Mouse (Mus musculus): ENCODE measurements around the gene Slc31a1. TPM values are rescaled to one million over a fixed set of nuclear protein-coding genes. Genes with fewer than 3 reads are reported as not detected.

Gene Slc31a1
- polyA plus RNA-seq, 1 experiment from 2014 or later = 48.9 TPM

DNA sequence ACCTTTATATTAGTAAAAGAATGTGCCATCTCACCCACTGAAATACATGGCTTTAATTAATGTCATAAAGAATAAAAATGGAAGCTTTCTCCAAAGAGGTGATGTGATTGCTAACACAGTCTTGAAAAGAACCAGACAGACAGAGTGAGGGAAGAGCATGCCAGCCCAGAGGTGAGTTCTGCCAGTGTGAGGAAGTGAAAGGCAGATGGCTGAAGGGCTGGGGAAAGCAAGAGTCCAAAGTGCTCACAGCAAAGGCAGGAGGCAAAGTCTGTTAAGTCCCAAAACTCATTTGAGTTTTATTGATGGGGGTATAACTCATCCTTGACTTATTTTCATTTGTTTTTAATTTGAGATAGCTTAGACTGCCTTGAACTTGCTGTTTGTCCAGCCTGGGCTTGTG lies 70.2 kb downstream of the Slc31a1 start:
- no peak overlapping the region for H3K4me3 ChIP-seq (replicated peaks; ENCODE audit: low read length)
- no peak overlapping the region for H3K27ac ChIP-seq
- no peak overlapping the region for H3K4me2 ChIP-seq (replicated peaks)
- H3K27me3 ChIP-seq (ENCODE audit: control insufficient read depth, insufficient read depth, low read length) = no peaks in the 10 kb centered on the region
- H3K36me3 ChIP-seq (replicated peaks; ENCODE audit: control insufficient read depth, insufficient read depth) = 0 out of 2 replicates have a peak, but pooled peaks cover 5% of the 10 kb centered on the region
- ATAC-seq (ENCODE audit: low FRiP score) (no peak), DNase-seq (ENCODE audit: low spot score) (no peak)
- H3K9ac ChIP-seq = no peak overlapping the region
- no peaks in the 10 kb centered on the region for H3K9me3 ChIP-seq (ENCODE audit: control insufficient read depth, low read length)
- no peaks in the 10 kb centered on the region for H3K4me1 ChIP-seq (replicated peaks; ENCODE audit: control insufficient read depth, insufficient read depth, low read length)

DNA sequence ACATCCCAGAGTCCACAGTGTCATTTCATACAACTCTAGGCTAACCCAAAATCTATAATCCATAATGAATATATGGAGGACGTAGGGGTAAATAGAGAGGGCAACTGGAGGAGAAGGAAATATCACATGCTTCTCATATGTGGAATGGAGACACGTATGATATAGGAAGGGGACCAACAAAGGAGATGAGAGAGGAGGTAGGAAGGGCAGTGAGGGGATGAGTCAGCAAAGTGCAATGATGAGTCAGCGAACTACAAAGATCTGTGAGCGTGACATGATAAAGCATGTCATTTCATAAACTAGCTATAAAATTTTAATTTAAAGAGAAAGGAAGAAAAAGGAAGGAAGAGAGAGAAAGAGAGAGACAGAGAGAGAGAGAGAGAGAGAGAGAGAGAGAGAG lies 71.0 kb downstream of the Slc31a1 start:
- Histone ChIP-seq H3K27me3 (ENCODE audit: control insufficient read depth, insufficient read depth, low read length) (no peaks in the 10 kb centered on the region), H3K4me1 (replicated peaks; ENCODE audit: control insufficient read depth, insufficient read depth, low read length) (no peaks in the 10 kb centered on the region), H3K4me3 (replicated peaks; ENCODE audit: low read length) (no peak overlapping the region), H3K9ac (no peak overlapping the region), H3K9me3 (ENCODE audit: control insufficient read depth, low read length) (no peaks in the 10 kb centered on the region), H3K27ac (no peak overlapping the region), H3K4me2 (replicated peaks) (no peak overlapping the region), H3K36me3 (replicated peaks; ENCODE audit: control insufficient read depth, insufficient read depth) (0 out of 2 replicates have a peak, but pooled peaks cover 5% of the 10 kb centered on the region)
- DNase-seq (ENCODE audit: low spot score) = no peak
- no peak for ATAC-seq (ENCODE audit: low FRiP score)
- WGBS = 77% methylated on average over 4 of the region's 4 CpGs

DNA sequence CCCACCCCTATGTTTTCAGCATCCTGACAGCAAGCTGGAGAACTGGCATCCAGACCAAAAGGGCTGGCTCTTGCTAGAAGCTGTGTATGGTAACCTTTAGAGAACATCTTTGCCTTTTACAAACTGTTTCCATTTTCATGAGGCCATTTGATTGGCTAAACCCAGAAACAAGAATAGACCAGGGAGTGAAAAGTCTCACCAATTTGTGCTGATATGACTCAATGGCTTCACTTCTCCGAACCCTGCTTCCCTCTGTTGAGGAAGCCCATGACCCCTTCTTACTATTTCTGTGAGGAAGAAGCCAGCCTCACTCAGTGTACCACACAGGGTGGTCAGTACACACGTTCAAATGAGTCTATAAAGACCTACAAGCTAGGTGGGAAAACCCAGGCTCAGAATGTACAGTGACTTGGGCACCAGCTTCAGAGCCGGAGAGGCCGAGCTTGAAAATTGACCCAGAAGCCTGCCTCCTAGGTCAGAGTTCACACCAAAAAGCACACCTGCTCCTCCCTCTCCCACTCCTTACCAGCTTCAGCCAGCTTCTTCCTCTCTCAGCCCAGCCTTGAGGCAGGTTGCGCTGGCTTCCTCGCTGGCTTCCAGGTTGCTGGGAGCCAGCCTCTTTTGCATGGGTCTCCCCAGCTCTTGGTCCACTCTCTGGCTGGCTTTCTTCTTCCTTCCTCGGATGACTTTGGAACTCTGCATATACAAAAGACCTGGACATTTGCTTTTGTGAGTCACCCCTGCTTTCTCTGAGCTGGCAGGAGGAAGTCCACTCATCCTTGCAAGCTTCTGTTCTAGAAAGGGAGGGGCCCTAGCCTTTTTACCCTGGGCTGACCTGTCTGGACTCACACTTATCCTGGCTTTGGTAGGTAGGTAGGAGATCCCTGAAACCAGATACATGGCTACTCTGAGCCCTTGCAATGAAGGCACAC lies 73.7 kb downstream of the Slc31a1 start:
- no peak for DNase-seq (ENCODE audit: low spot score)
- Histone ChIP-seq H3K4me1 (replicated peaks; ENCODE audit: control insufficient read depth, insufficient read depth, low read length) (no peaks in the 10 kb centered on the region), H3K9me3 (ENCODE audit: control insufficient read depth, low read length) (no peaks in the 10 kb centered on the region), H3K27ac (no peak overlapping the region), H3K4me2 (replicated peaks) (no peak overlapping the region), H3K27me3 (ENCODE audit: control insufficient read depth, insufficient read depth, low read length) (no peaks in the 10 kb centered on the region), H3K36me3 (replicated peaks; ENCODE audit: control insufficient read depth, insufficient read depth) (no peaks in the 10 kb centered on the region), H3K4me3 (replicated peaks; ENCODE audit: low read length) (no peak overlapping the region), H3K9ac (no peak overlapping the region)
- WGBS = 84% methylated on average over 7 of the region's 7 CpGs
- no peak for ATAC-seq (ENCODE audit: low FRiP score)

DNA sequence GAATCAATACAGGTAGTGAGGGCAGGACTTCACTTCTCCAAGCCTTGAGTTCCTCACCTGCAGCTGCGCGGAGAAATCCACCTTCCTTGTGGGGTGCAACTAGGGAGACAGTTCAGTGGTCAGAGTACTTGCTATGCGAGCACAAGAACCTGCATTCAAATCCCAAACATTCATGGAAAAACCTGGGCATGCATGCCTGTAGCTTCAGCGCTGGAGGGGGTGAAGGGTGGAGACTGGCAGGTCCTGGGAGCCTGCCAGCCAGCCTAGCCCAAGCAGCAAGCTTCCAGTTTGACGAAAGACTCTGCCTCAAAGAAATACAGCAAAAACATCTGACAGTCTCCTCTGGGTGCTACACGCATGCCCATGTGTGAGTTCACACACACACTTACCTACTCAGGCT lies 74.6 kb downstream of the Slc31a1 start, which contains the start of gene Rnf183:
Rnf183 (minus strand) TSS at position 172 of the 400 bp plus-strand sequence.
- H3K36me3 ChIP-seq (replicated peaks; ENCODE audit: control insufficient read depth, insufficient read depth) = no peaks in the 10 kb centered on the region
- no peaks in the 10 kb centered on the region for H3K9me3 ChIP-seq (ENCODE audit: control insufficient read depth, low read length)
- WGBS = 89% methylated on average over 6 of the region's 6 CpGs
- ATAC-seq (ENCODE audit: low FRiP score) = no peak
- H3K4me1 ChIP-seq (replicated peaks; ENCODE audit: control insufficient read depth, insufficient read depth, low read length) = no peaks in the 10 kb centered on the region
- DNase-seq (ENCODE audit: low spot score) = no peak
- H3K4me2 ChIP-seq (replicated peaks) = no peak within 1 kb of the TSS
- H3K9ac ChIP-seq = no peak within 1 kb of the TSS
- no peak within 1 kb of the TSS for H3K27ac ChIP-seq
- H3K4me3 ChIP-seq (replicated peaks; ENCODE audit: low read length) = no peak within 1 kb of the TSS
- H3K27me3 ChIP-seq (ENCODE audit: control insufficient read depth, insufficient read depth, low read length) = no peaks in the 10 kb centered on the region

DNA sequence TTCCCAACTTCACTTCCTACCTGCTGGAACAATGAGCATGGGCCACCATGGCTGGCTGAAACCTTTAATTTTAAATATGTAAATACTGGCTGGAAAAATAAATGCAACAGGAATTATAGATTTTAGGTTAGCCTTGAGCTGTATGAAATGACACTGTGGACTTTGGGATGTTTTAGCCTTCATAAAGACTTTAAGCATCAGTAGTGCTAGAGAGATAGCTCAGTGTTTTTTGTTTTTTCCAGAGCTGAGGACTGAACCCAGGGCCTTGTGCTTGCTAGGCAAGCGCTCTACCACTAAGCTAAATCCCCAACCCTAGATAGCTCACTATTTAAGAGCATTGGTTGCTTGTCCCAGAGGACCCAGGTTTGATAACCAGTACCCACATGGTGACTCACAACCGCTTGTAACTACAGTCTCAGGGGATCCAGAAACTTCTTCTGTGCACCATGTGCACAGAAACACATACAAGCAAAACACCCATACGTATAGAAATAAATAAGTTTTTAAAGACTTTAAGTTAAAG lies 76.8 kb downstream of the Slc31a1 start:
- H3K4me1 ChIP-seq (replicated peaks; ENCODE audit: control insufficient read depth, insufficient read depth, low read length) = no peaks in the 10 kb centered on the region
- H3K27ac ChIP-seq = no peak overlapping the region
- no peak overlapping the region for H3K4me3 ChIP-seq (replicated peaks; ENCODE audit: low read length)
- WGBS = 97% methylated on average over 3 of the region's 3 CpGs
- H3K36me3 ChIP-seq (replicated peaks; ENCODE audit: control insufficient read depth, insufficient read depth) = no peaks in the 10 kb centered on the region
- ATAC-seq (ENCODE audit: low FRiP score) (no peak), DNase-seq (ENCODE audit: low spot score) (no peak)
- H3K9me3 ChIP-seq (ENCODE audit: control insufficient read depth, low read length) = no peaks in the 10 kb centered on the region
- H3K9ac ChIP-seq = no peak overlapping the region
- no peak overlapping the region for H3K4me2 ChIP-seq (replicated peaks)
- no peaks in the 10 kb centered on the region for H3K27me3 ChIP-seq (ENCODE audit: control insufficient read depth, insufficient read depth, low read length)

DNA sequence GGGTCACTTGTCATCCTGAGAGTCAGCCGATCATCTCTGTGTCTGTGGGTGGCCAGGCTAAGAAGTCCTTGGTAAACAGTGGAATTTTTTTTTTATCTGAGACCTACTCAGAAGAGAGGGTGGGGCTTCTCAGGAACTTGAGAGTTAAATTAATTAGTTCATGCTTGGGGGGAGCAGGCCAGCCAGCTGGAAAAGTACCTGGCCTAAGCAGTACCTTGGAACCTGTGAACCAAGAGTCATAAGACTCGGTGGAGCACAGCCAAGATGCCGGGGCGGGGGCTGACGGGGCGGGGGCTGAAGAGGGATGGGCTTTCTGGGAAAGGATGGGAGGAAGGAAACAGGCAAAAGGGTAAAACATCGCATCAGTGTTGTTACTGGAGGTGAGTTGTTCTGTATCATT lies 77.3 kb downstream of the Slc31a1 start:
- H3K4me2 ChIP-seq (replicated peaks) = no peak overlapping the region
- H3K27me3 ChIP-seq (ENCODE audit: control insufficient read depth, insufficient read depth, low read length) = no peaks in the 10 kb centered on the region
- DNase-seq (ENCODE audit: low spot score) (no peak), ATAC-seq (ENCODE audit: low FRiP score) (no peak)
- H3K27ac ChIP-seq = no peak overlapping the region
- no peaks in the 10 kb centered on the region for H3K36me3 ChIP-seq (replicated peaks; ENCODE audit: control insufficient read depth, insufficient read depth)
- WGBS = 85% methylated on average over 7 of the region's 7 CpGs
- no peak overlapping the region for H3K4me3 ChIP-seq (replicated peaks; ENCODE audit: low read length)
- H3K9me3 ChIP-seq (ENCODE audit: control insufficient read depth, low read length) = no peaks in the 10 kb centered on the region
- H3K4me1 ChIP-seq (replicated peaks; ENCODE audit: control insufficient read depth, insufficient read depth, low read length) = no peaks in the 10 kb centered on the region
- H3K9ac ChIP-seq = no peak overlapping the region

DNA sequence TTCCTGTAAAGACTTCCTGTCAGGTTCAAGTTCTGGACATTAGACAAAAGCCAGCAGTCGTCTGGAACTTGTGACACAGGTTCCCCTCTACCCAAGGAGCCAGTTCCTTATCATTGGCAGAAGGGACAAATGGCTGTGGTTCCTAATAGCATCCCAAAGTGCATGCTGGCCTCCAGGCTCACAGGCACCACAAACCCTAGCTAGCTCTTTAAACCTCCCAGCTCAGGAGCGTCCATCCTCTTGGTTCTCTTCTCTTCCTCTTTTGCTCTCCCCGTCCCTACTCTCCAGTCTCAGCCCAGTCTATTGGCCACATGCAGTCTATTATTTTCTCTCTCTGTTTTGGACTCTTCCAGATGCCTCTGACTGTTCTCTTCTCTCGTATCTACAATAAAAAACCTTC lies 79.3 kb downstream of the Slc31a1 start:
- Histone ChIP-seq H3K4me1 (replicated peaks; ENCODE audit: control insufficient read depth, insufficient read depth, low read length) (no peaks in the 10 kb centered on the region), H3K27ac (no peak overlapping the region), H3K36me3 (replicated peaks; ENCODE audit: control insufficient read depth, insufficient read depth) (no peaks in the 10 kb centered on the region), H3K4me3 (replicated peaks; ENCODE audit: low read length) (no peak overlapping the region), H3K9me3 (ENCODE audit: control insufficient read depth, low read length) (no peaks in the 10 kb centered on the region), H3K9ac (no peak overlapping the region), H3K4me2 (replicated peaks) (no peak overlapping the region), H3K27me3 (ENCODE audit: control insufficient read depth, insufficient read depth, low read length) (no peaks in the 10 kb centered on the region)
- DNase-seq (ENCODE audit: low spot score) (no peak), ATAC-seq (ENCODE audit: low FRiP score) (no peak)
- 70% methylated on average over 4 of the region's 4 CpGs for WGBS

DNA sequence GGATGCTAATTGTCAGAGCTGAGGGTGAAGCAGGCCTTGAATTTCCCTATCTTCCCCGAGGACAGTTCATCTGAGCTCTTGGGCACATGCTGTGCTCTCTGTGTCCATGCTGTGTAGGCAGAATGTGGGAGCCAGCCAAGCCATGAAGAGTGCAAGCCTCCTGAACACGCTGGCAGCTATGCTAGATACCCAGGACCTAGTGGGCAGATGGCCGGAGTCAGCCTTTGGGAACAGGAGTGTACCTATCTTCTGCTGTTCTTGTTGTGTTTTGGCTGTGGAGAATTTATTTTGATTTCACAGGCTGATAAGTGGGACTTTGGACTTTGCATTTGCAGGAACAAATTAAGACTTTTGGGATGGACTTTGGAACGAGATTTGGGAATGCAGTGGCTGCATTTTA lies 80.0 kb downstream of the Slc31a1 start:
- Histone ChIP-seq H3K9me3 (ENCODE audit: control insufficient read depth, low read length) (no peaks in the 10 kb centered on the region), H3K9ac (no peak overlapping the region), H3K4me2 (replicated peaks) (no peak overlapping the region), H3K36me3 (replicated peaks; ENCODE audit: control insufficient read depth, insufficient read depth) (no peaks in the 10 kb centered on the region), H3K4me1 (replicated peaks; ENCODE audit: control insufficient read depth, insufficient read depth, low read length) (no peaks in the 10 kb centered on the region), H3K27me3 (ENCODE audit: control insufficient read depth, insufficient read depth, low read length) (no peaks in the 10 kb centered on the region), H3K27ac (no peak overlapping the region), H3K4me3 (replicated peaks; ENCODE audit: low read length) (no peak overlapping the region)
- 82% methylated on average over 4 of the region's 4 CpGs for WGBS
- no peak for DNase-seq (ENCODE audit: low spot score)
- no peak for ATAC-seq (ENCODE audit: low FRiP score)

DNA sequence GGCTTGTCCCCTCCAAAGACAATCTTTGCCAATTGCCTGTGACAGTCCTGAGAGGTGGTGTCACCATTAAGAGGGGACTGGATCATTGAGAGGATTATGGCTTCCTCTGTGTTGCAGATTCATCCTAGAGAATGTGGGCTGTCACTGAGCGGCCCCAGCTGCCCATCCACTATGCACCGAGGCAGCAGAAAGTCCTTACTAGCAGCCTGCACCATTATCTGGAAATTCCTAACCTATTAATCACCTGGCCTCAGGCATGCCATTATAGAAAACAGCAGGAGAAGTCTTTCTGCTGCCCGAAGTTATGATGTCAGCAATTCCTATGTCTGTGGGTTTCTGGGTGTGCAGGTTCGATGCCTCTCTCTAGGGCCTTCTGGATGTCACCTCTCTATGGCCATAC lies 80.5 kb downstream of the Slc31a1 start:
- Histone ChIP-seq H3K4me3 (replicated peaks; ENCODE audit: low read length) (no peak overlapping the region), H3K4me1 (replicated peaks; ENCODE audit: control insufficient read depth, insufficient read depth, low read length) (no peaks in the 10 kb centered on the region), H3K9me3 (ENCODE audit: control insufficient read depth, low read length) (no peaks in the 10 kb centered on the region), H3K27me3 (ENCODE audit: control insufficient read depth, insufficient read depth, low read length) (no peaks in the 10 kb centered on the region), H3K36me3 (replicated peaks; ENCODE audit: control insufficient read depth, insufficient read depth) (no peaks in the 10 kb centered on the region), H3K27ac (no peak overlapping the region), H3K9ac (no peak overlapping the region), H3K4me2 (replicated peaks) (no peak overlapping the region)
- ATAC-seq (ENCODE audit: low FRiP score) (no peak), DNase-seq (ENCODE audit: low spot score) (no peak)
- WGBS = 77% methylated on average over 4 of the region's 4 CpGs
